ENCODE assay signal across 13 mouse cellular contexts in the genomic region with DNA sequence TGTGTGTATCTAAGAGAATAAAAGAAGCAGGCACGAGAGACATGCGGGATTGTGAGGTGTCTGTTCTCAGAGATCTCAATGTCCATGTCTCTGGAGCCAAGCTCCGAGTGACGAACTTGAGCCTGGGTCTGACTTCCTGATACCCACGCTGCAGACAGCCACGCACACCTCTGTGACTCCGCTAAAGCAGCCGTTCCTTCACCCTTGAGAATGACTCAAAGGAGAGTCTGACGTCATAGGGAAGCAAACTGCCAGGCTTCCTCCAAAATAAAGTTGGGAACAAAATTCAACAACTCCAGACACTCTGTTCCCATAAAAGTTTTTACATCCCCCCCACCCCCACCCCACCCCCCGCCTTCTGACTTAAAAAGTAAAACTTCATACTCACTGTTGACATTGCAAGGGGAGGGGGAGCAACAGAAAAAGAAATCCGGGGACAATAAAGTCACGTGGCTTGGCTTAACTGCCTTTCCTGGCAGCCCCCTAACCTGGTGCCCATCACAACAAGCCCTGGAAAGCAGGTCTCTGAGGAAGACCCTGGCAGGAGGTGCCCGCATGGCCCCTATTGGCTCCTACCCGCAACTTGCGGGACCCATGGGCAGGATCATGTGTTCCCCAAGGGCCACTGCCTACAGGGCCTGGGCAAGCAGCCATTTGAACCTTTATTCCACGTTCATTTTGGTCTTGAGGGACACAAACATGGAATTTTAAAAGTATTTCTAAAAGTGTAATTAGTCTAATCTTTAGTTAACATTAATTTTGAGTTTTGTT. TPM values are rescaled to one million over a fixed set of nuclear protein-coding genes. Genes with fewer than 3 reads are reported as not detected.
DNase-seq lines count a peak whose midpoint lies in the region; ATAC-seq lines count a peak whose summit lies in the region.
"Had no signal": no experiment of that assay in that cellular context is flagged by ENCODE, and none has a peak within 500 bp of the region (broad histone marks: within the 10 kb centered on the region; RNA-seq: fewer than 3 reads in every experiment).

No protein-coding gene starts in this region.

- H3K27me3 ChIP-seq in limb, embryonic 12.5 days, result no peaks in the 10 kb centered on the region
- H3K27me3 ChIP-seq: embryonic facial prominence, embryonic 15.5 days; intestine, embryonic 15.5 days had no signal

- H3K36me3 ChIP-seq in limb, embryonic 12.5 days, result no peaks in the 10 kb centered on the region
- H3K36me3 ChIP-seq: embryonic facial prominence, embryonic 15.5 days; intestine, embryonic 15.5 days had no signal

- H3K27ac ChIP-seq in limb, embryonic 12.5 days, result no peak overlapping the region
- H3K27ac ChIP-seq: intestine, embryonic 15.5 days had no signal

- WGBS in limb, embryonic 12.5 days, result 74% methylated on average over 16 of the region's 16 CpGs

- peak; percentile 94 for DNase-seq in heart, adult 11 months
- no peak for DNase-seq in heart, postnatal 36 days
- peak; percentile 44 for DNase-seq in urinary bladder, postnatal 14 days (ENCODE audit: low spot score)
- DNase-seq in urinary bladder, postnatal 10 days (ENCODE audit: low spot score), result no peak
- no peak for DNase-seq in layer of hippocampus, postnatal 14 days (ENCODE audit: low spot score in 2 of 2)
- DNase-seq: kidney, postnatal 14 days; liver had no signal

- peak overlapping the region; percentile 4; the same call in 1 of the 2 replicates for H3K4me2 ChIP-seq in limb, embryonic 12.5 days
- H3K4me2 ChIP-seq: intestine, embryonic 15.5 days had no signal

- H3K9ac ChIP-seq in limb, embryonic 12.5 days (replicated peaks), result no peak overlapping the region
- H3K9ac ChIP-seq: embryonic facial prominence, embryonic 15.5 days; intestine, embryonic 15.5 days had no signal

- intact Hi-C loops in heart, postnatal 36 days (cut with DNase I), result no loop called here

- H3K9me3 ChIP-seq in limb, embryonic 12.5 days, result no peaks in the 10 kb centered on the region
- H3K9me3 ChIP-seq: embryonic facial prominence, embryonic 15.5 days; intestine, embryonic 15.5 days had no signal

- peaks cover 37% of the 10 kb centered on the region for H3K4me1 ChIP-seq in limb, embryonic 12.5 days (replicated peaks)
- H3K4me1 ChIP-seq: intestine, embryonic 15.5 days had no signal

- no peak for ATAC-seq in limb, embryonic 12.5 days (ENCODE audit: insufficient number of reproducible peaks, insufficient read depth, low FRiP score, low TSS enrichment, low read depth)
- ATAC-seq in CD4-positive, CD25-positive, alpha-beta regulatory T cell, adult 4 months, result no peak
- ATAC-seq: forebrain, embryonic 16.5 days; intestine, embryonic 15.5 days had no signal

- H3K4me3 ChIP-seq in limb, embryonic 12.5 days (replicated peaks), result no peak overlapping the region
- H3K4me3 ChIP-seq: embryonic facial prominence, embryonic 15.5 days; intestine, embryonic 15.5 days had no signal

RNA-seq across cellular contexts. Expression of a gene that starts 12.5 kb away (rescaled TPM):
- 10 to 100 TPM; 37.4 to 43.5 TPM for total RNA-seq in heart, postnatal 36 days (2021)
- 8.8 and 9.9 TPM in 2 replicates for polyA plus RNA-seq in limb, embryonic 12.5 days (2016; fragmentation: Nextera tagmentation; extraction: Ambion mirVana)
- 10 to 100 TPM; 24.1 to 25.4 TPM for total RNA-seq in layer of hippocampus, postnatal 14 days (2021)
- 10 to 100 TPM; 21.5 to 26.4 TPM for polyA plus RNA-seq in CD4-positive, CD25-positive, alpha-beta regulatory T cell, adult 4 months (2017; shearing (Covaris generic))

RNA-seq across cellular contexts. Expression of a gene that starts 41.5 kb away (rescaled TPM):
- 10 to 100 TPM; 10.1 to 11.9 TPM for total RNA-seq in heart, postnatal 36 days (2021)
- 33.3 and 33.6 TPM in 2 replicates for polyA plus RNA-seq in limb, embryonic 12.5 days (2016; fragmentation: Nextera tagmentation; extraction: Ambion mirVana)
- total RNA-seq in layer of hippocampus, postnatal 14 days (2021), result 10 to 100 TPM; 28.1 to 35.9 TPM
- polyA plus RNA-seq in CD4-positive, CD25-positive, alpha-beta regulatory T cell, adult 4 months (2017; shearing (Covaris generic)), result 1 to 10 TPM; 8.7 to 9.2 TPM
- total RNA-seq: MEL had no signal

Comparison
In these comparisons a context has a peak if more than half of its experiments do, and no peak if none do; other contexts are left out.
1. DNase-seq: peak in heart, adult 11 months (single experiment) and urinary bladder, postnatal 14 days (single experiment); none in heart, postnatal 36 days (0 of 2), urinary bladder, postnatal 10 days (single experiment) and layer of hippocampus, postnatal 14 days (0 of 2).